Mouse (Mus musculus) layer of hippocampus, postnatal 36 days (tissue): ENCODE results near the gene Vps72. TPM values are rescaled to one million over a fixed set of nuclear protein-coding genes. Genes with fewer than 3 reads are reported as not detected.

Source experiments
- DNase-seq, 2 experiments: peaks; one replicate each; pipeline ENCODE4 v3.0.0; 2022
- microRNA-seq, 2 experiments: library from miRNA; unstranded; fragments of <30 nt; microRNA quantifications; one replicate each; pipeline ENCODE4 v1.2.0; 2021
- total RNA-seq, 2 experiments: library from RNA; stranded (reverse); gene quantifications; 2 replicates each; pipeline ENCODE4 v1.2.3; 2021

Vps72 gene
- total RNA-seq, 2 experiments from 2014 or later = 43.9 to 46.0 TPM

GRCm38 (mm10) chr3:95169996-95170395 lies 59.2 kb downstream of the Vps72 start:
- DNase-seq = no peak

GRCm38 (mm10) chr3:95171105-95171504 lies 60.3 kb downstream of the Vps72 start:
- no peak for DNase-seq

Small RNA genes lying within 50 kb of the gene (microRNA-seq; reads per million reads assigned to microRNA genes)
- gene Mir8099-1 = 0 reads per million in 2 experiments

Other genes with a start within 250 kb of the Vps72 start
- 100 to 1,000 TPM; 275 to 292 TPM for gene Psmb4, start 224.1 kb upstream of the Vps72 start, total RNA-seq
- 10 to 100 TPM in 1 of 2 experiments, 1 to 10 TPM in 1; 9.2 to 10.2 TPM for gene Selenbp1, start 178.0 kb upstream of the Vps72 start, total RNA-seq
- gene Rfx5, start 156.9 kb upstream of the Vps72 start, total RNA-seq = 10 to 100 TPM; 23.6 to 26.2 TPM
- 10 to 100 TPM; 55.3 to 61.2 TPM for gene Pi4kb, start 136.3 kb upstream of the Vps72 start, total RNA-seq
- gene Zfp687, start 95.6 kb upstream of the Vps72 start, total RNA-seq = 10 to 100 TPM; 20.3 to 22.4 TPM
- gene Psmd4, start 68.4 kb upstream of the Vps72 start, total RNA-seq = 100 to 1,000 TPM; 148 to 177 TPM
- gene Pip5k1a, start 4.1 kb upstream of the Vps72 start, total RNA-seq = 10 to 100 TPM; 62.3 to 64.0 TPM
- gene Tmod4, start 13.5 kb downstream of the Vps72 start, total RNA-seq = 1 to 10 TPM in 1 of 2 experiments, under 1 TPM in 1; 0.96 to 1.1 TPM
- 10 to 100 TPM; 49.5 to 50.4 TPM for gene Scnm1, start 23.0 kb downstream of the Vps72 start, total RNA-seq
- gene Lysmd1, start 23.1 kb downstream of the Vps72 start, total RNA-seq = 10 to 100 TPM; 16.8 to 18.1 TPM
- gene Tnfaip8l2, start 31.3 kb downstream of the Vps72 start, total RNA-seq = 1 to 10 TPM; 1.2 to 1.6 TPM
- gene Sema6c, start 49.4 kb downstream of the Vps72 start, total RNA-seq = 10 to 100 TPM; 36.1 to 41.0 TPM
- gene Gabpb2, start 106.9 kb downstream of the Vps72 start, total RNA-seq = 10 to 100 TPM; 13.9 to 18.1 TPM
- 10 to 100 TPM; 72.0 to 73.0 TPM for gene Cdc42se1, start 117.7 kb downstream of the Vps72 start, total RNA-seq
- 100 to 1,000 TPM; 285 to 326 TPM for gene Mllt11, start 121.1 kb downstream of the Vps72 start, total RNA-seq
- gene Gm128, start 130.6 kb downstream of the Vps72 start, total RNA-seq = under 1 TPM in 1 of 2 experiments, not detected in 1; 0.32 TPM
- gene Bnipl, start 140.2 kb downstream of the Vps72 start, total RNA-seq = under 1 TPM; 0.56 to 0.65 TPM
- 10 to 100 TPM; 19.3 to 19.4 TPM for gene Mindy1, start 170.3 kb downstream of the Vps72 start, total RNA-seq
- gene Prune1, start 171.1 kb downstream of the Vps72 start, total RNA-seq = 10 to 100 TPM; 19.8 to 22.2 TPM
- gene Anxa9, start 196.2 kb downstream of the Vps72 start, total RNA-seq = 1 to 10 TPM in 1 of 2 experiments, under 1 TPM in 1; 0.94 to 1.4 TPM
- gene Cers2, start 203.8 kb downstream of the Vps72 start, total RNA-seq = 10 to 100 TPM; 59.4 to 62.9 TPM
- gene Setdb1, start 246.2 kb downstream of the Vps72 start, total RNA-seq = 10 to 100 TPM; 36.0 to 40.2 TPM